Mouse (Mus musculus): ENCODE measurements at regions not wholly inside any gene's neighbourhood (a gene's known extent, or its start where the extent isn't known, plus 50 kb on each side); places are given as distances from the start of the nearest gene placed in this dataset.
A peak's percentile ranks its signal among the peaks of the same experiment; 100 is the strongest.

GRCm38 (mm10) chr1:14980093-14980711 is 1112.9 kb downstream of the 4930444P10Rik start:
- no peak for TF ChIP-seq POLR2A (IDR thresholded peaks at IDR 0.05; ENCODE audit: low read depth, low read length)
- peak; percentile 40; the same call in 1 of the 2 replicates for TF ChIP-seq CTCF (IDR thresholded peaks at IDR 0.05; ENCODE audit: borderline replicate concordance, insufficient read depth, low read length)

Measured in embryonic fibroblast, embryonic 13.5 days (primary cell).